Mouse (Mus musculus): ENCODE data around the gene Elf1.

- TF ChIP-seq CTCF (IDR thresholded peaks at IDR 0.05; ENCODE audit: borderline replicate concordance, insufficient read depth, low read length), result no peak
- TF ChIP-seq POLR2A (IDR thresholded peaks at IDR 0.05; ENCODE audit: low read depth, low read length), result no peak
Observed at GRCm38 (mm10) chr14:79537921-79538320, 56.9 kb downstream of the Elf1 start.
